Mouse (Mus musculus) c-Kit-positive CD71-positive TER-119-positive erythroid progenitor cells, embryonic 14.5 days (primary cell): ENCODE data around the gene S100a3.
A peak's percentile ranks its signal among the peaks of the same experiment; 100 is the strongest.

Experiments
- DNase-seq: peaks from one replicate; pipeline ENCODE4 v3.0.0-alpha.2; 2013; ENCODE audit warnings: low spot score

Gene S100a3

DNA sequence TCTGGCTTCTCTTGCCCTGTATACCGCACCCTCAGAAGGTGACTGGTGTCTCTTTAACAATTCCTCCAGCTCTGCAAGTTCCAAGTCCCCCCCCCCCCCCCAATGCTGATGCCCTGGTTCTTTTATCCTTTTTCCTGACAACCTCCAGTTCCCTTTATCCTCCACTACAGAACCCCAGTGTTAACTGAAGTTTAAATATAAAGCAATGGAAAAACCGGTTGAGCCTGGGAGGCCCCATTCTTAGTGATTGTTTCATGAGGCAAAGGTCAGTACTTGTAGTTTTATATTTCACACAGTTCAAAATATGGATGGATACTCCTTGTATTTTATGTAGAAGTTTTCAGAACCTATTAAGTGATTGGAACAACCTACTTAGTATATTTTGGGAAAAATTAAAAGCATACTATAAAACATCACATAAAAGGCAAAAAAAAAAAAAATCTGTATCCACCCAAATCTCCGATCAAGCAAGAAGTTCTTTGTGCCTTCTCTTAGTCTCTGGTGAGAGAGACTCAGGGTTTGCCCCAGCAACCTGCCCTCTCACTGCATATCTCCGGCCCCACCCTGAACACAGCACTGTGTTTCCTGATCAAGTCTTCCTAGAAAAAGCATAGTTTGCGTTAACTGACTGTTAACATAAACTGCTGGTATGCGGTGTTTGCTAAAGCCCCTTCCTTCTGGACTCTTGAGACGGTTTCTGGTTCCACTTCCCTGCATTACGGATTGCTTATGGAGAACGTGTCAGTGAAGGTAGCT is 66.1 kb downstream of the S100a3 start:
- no peak for DNase-seq

GRCm38 (mm10) chr3:90627366-90627765 is 67.0 kb downstream of the S100a3 start:
- DNase-seq: no peak

- no peak for DNase-seq
These were observed 67.4 kb downstream of the S100a3 start for GRCm38 (mm10) chr3:90627807-90628206.

DNA sequence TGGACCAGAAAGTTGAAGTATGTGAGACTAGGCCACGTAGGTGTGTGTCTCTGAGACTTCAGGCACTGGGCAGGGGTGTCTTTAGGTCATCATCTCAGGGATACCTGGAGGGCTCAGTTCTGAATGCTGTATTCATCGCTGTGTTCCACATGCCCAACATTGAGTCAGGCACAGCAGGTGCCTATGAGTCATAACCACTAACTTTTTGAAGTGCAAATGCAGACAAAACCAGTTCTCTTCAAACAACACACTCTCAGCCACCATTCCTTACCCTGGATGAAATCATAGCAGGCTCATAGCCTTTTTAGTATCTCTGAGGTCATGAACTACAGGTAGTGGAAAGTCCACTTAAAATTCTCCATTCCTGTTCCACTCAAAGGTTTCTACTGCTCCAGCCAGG is 68.9 kb downstream of the S100a3 start:
- no peak for DNase-seq

GRCm38 (mm10) chr3:90631984-90632383 is 71.6 kb downstream of the S100a3 start:
- DNase-seq: no peak

DNA sequence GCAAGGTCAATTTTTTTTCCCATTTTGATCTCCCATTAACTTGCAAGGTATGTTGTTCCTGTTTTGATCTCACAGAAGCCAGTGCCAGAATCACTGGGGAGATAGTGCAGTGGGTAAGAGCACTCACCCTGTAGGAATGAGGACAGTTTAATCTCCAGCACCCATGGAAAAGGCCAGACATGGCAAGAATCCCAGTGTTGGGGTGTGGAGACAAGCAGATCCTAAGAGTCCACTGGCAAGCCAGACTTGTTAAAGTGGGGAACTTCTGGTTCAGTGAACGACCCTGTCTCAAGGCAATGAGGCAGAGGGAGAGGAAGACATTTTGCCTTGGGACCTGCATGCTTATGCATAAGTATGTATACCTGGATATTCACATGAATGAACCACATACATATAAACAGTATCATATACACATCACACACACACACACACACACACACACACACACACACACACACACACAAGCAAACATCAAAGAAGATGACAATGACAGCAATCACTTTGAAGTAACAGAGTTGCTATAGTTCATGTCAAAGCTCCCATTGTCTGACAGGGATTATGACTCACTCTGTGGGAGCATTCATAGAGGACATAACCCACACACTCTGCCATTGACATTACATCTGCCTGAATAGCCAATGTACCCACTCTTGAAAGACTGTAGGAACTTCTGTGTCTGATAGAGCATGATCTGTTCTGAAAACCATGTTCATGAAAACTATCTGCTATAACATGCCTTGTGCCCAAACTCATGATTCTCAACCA is 78.3 kb downstream of the S100a3 start:
- no peak for DNase-seq

- DNase-seq: peak; percentile 42
These were observed 79.3 kb downstream of the S100a3 start for GRCm38 (mm10) chr3:90639511-90640154.

DNA sequence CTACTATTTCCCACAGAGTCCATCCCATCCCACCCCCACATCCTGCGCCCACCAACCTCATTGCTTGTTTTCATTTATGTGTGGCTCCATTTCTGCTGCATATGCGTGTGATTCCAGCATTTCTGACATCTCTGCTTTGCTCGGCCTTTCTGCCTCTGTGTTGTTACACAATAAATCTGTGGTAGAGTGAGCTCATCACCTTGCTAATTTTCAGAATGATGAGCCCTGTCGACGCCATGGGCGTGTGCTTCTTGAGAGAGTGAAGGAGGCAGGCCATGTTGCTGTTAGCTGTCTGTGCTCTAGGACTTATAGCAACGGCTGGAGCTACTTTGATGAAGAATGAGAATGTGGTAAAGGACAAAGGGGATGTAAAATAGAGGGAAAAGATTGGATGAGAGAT is 80.6 kb downstream of the S100a3 start:
- no peak for DNase-seq

DNA sequence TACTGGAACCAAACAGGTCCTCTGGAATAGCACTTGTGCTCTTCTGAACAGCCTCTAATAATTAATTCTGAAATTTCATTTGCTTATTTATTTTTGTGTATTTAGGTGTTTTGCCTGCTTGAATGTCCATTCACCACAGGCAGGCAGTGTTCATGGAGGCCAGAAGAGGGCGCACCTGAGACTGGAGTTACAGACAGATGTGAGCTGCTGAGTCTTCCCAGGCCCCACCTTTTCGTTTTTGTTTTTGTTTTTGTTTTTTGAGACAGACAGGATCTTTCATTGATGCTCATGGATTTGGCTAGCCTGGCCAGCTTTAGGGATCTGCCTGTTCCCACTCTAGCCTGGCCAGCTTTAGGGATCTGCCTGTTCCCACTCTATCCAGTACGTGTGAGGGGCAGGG is 83.8 kb downstream of the S100a3 start:
- DNase-seq: peak; percentile 14

GRCm38 (mm10) chr3:90647291-90647690 is 86.9 kb downstream of the S100a3 start:
- DNase-seq: no peak

- no peak for DNase-seq
These were observed 88.6 kb downstream of the S100a3 start for GRCm38 (mm10) chr3:90648981-90649380.

DNA sequence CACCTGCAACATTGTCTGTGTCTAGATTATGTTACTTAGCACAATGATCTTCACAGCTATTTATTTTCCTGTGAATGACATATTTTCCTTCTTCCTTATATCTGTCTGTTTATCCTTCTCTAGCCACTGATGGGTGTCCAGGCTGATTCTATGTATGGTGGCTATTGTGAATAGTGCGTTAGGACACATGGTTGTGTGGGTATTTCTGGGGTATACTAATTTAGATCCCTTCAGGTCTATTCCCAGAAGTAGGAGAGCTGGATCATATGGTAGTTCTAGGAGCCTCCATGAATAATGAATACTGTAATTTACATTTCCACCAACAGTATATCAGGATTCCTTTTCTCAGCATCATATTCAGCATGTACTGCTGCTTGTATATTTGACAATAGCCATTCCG is 89.5 kb downstream of the S100a3 start:
- no peak for DNase-seq
